34 mouse cellular contexts compared by ENCODE assay signal in the genomic region with DNA sequence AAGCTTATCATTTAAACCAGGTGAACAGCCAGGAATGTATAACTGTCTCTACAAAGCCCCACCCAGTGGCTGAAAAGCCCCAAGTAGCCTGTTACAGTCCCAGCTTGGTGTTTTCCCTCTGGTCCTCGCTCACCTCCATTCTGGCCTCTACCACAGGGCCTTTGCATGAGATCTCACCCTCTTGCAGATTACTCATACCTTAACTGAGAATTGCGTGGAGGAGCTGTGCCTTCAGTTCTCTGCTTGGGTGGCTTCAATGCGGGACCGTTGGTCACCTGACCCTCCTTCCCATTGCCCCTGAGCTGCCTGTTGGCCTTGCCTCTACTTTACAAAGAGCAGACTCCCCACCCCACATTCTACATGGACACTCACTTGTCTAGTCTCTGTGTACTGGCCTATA.
"Had no signal": no experiment of that assay in that cellular context is flagged by ENCODE, and none has a peak within 500 bp of the region (broad histone marks: within the 10 kb centered on the region; RNA-seq: fewer than 3 reads in every experiment).

No protein-coding gene starts in this region.

- H3K36me3 ChIP-seq: heart, embryonic 10.5 days; heart, embryonic 12.5 days; heart, embryonic 13.5 days; heart, embryonic 15.5 days; hindbrain, embryonic 10.5 days; hindbrain, embryonic 12.5 days; hindbrain, embryonic 13.5 days; hindbrain, embryonic 15.5 days; intestine, embryonic 15.5 days; kidney, embryonic 15.5 days had no signal

- H3K9ac ChIP-seq: heart, embryonic 12.5 days; heart, embryonic 13.5 days; heart, embryonic 15.5 days; hindbrain, embryonic 12.5 days; hindbrain, embryonic 13.5 days; hindbrain, embryonic 14.5 days; hindbrain, embryonic 15.5 days; intestine, embryonic 15.5 days; kidney, embryonic 15.5 days had no signal

- H3K9me3 ChIP-seq: heart, embryonic 10.5 days; heart, embryonic 12.5 days; heart, embryonic 13.5 days; heart, embryonic 15.5 days; hindbrain, embryonic 10.5 days; hindbrain, embryonic 12.5 days; hindbrain, embryonic 13.5 days; hindbrain, embryonic 15.5 days; intestine, embryonic 15.5 days; kidney, embryonic 15.5 days had no signal

- H3K4me1 ChIP-seq: hindbrain, embryonic 10.5 days; hindbrain, embryonic 15.5 days had no signal

- H3K27me3 ChIP-seq: heart, embryonic 12.5 days; heart, embryonic 13.5 days; heart, embryonic 15.5 days; hindbrain, embryonic 12.5 days; hindbrain, embryonic 13.5 days; hindbrain, embryonic 15.5 days; intestine, embryonic 15.5 days; kidney, embryonic 15.5 days had no signal

- DNase-seq: heart, postnatal 10 days; heart, postnatal 14 days; heart, postnatal 4 days; kidney, adult 11 months; kidney, adult 18-20 months; kidney, adult 2 months; kidney, adult 8-10 months; kidney, adult 9 months; kidney, postnatal 10 days; kidney, postnatal 14 days; kidney, postnatal 25 days; kidney, postnatal 36 days; kidney, postnatal 4 days; layer of hippocampus, adult 9-11 months; layer of hippocampus, postnatal 36 days had no signal

- H3K27ac ChIP-seq: heart, embryonic 10.5 days; heart, embryonic 13.5 days; heart, embryonic 15.5 days; hindbrain, embryonic 10.5 days; hindbrain, embryonic 12.5 days; hindbrain, embryonic 13.5 days; hindbrain, embryonic 14.5 days; hindbrain, embryonic 15.5 days; hindbrain, postnatal 0 days; intestine, embryonic 15.5 days; kidney, embryonic 15.5 days; kidney, postnatal 0 days; layer of hippocampus, adult 2 months had no signal

- ATAC-seq: hindbrain, embryonic 16.5 days; hindbrain, postnatal 0 days; inflammation-experienced regulatory T-cells, adult 6 months; intestine, embryonic 15.5 days; intestine, embryonic 16.5 days; intestine, postnatal 0 days had no signal

- H3K4me2 ChIP-seq: heart, embryonic 11.5 days; heart, embryonic 12.5 days; heart, embryonic 13.5 days; heart, embryonic 15.5 days; hindbrain, embryonic 12.5 days; hindbrain, embryonic 13.5 days; hindbrain, embryonic 14.5 days; hindbrain, embryonic 15.5 days; intestine, embryonic 15.5 days; kidney, embryonic 15.5 days had no signal

- H3K4me3 ChIP-seq: heart, embryonic 10.5 days; heart, embryonic 12.5 days; heart, embryonic 13.5 days; heart, embryonic 15.5 days; hindbrain, embryonic 10.5 days; hindbrain, embryonic 12.5 days; hindbrain, embryonic 13.5 days; hindbrain, embryonic 15.5 days; intestine, embryonic 15.5 days; kidney, embryonic 15.5 days; layer of hippocampus, adult 2 months had no signal
